Mouse (Mus musculus): ENCODE measurements around the gene Cish. TPM values are rescaled to one million over a fixed set of nuclear protein-coding genes. Genes with fewer than 3 reads are reported as not detected.
"Not testable (repeated sequence)": the region's sequence is repeated elsewhere in the genome, so short reads cannot be mapped to it uniquely, and the experiment has no call there.

Cish gene
- polyA plus RNA-seq, 1 experiment from 2014 or later, result 16.5 TPM

- no peak overlapping the region for H3K4me3 ChIP-seq (replicated peaks; ENCODE audit: low read length)
- ATAC-seq (ENCODE audit: insufficient read depth, low FRiP score), result no peak
- H3K4me2 ChIP-seq (ENCODE audit: low read depth, low read length), result no peak overlapping the region
- no peaks in the 10 kb centered on the region for H3K9me3 ChIP-seq (replicated peaks; ENCODE audit: control insufficient read depth, low read length)
- H3K27ac ChIP-seq (ENCODE audit: low read length), result no peak overlapping the region
- no peaks in the 10 kb centered on the region for H3K27me3 ChIP-seq (ENCODE audit: control insufficient read depth, insufficient read depth, low read length)
- H3K4me1 ChIP-seq (ENCODE audit: control insufficient read depth, insufficient read depth, low read length), result peaks cover 41% of the 10 kb centered on the region
- no peak overlapping the region for H3K9ac ChIP-seq (ENCODE audit: low read length)
- H3K36me3 ChIP-seq (ENCODE audit: control insufficient read depth, insufficient read depth, low read length), result peaks cover 10% of the 10 kb centered on the region; the same call in 1 of the 2 replicates
- 75% methylated on average over 3 of the region's 3 CpGs for WGBS
Observed at GRCm38 (mm10) chr9:107304383-107304782, 8.6 kb downstream of the Cish start.

GRCm38 (mm10) chr9:107305012-107305411 is 9.2 kb downstream of the Cish start:
- H3K4me1 ChIP-seq (ENCODE audit: control insufficient read depth, insufficient read depth, low read length), result peaks cover 36% of the 10 kb centered on the region
- no peak overlapping the region for H3K4me2 ChIP-seq (ENCODE audit: low read depth, low read length)
- H3K27ac ChIP-seq (ENCODE audit: low read length), result peak overlapping the region; percentile 93
- H3K27me3 ChIP-seq (ENCODE audit: control insufficient read depth, insufficient read depth, low read length), result no peaks in the 10 kb centered on the region
- peaks cover 10% of the 10 kb centered on the region; the same call in 1 of the 2 replicates for H3K36me3 ChIP-seq (ENCODE audit: control insufficient read depth, insufficient read depth, low read length)
- no peak overlapping the region for H3K4me3 ChIP-seq (replicated peaks; ENCODE audit: low read length)
- WGBS, result 79% methylated on average over 4 of the region's 4 CpGs
- no peaks in the 10 kb centered on the region for H3K9me3 ChIP-seq (replicated peaks; ENCODE audit: control insufficient read depth, low read length)
- no peak for ATAC-seq (ENCODE audit: insufficient read depth, low FRiP score)
- H3K9ac ChIP-seq (ENCODE audit: low read length), result peak overlapping the region; percentile 55; the same call in 1 of the 2 replicates

GRCm38 (mm10) chr9:107305601-107306542 is 10.0 kb downstream of the Cish start:
- Histone ChIP-seq H3K4me2 (ENCODE audit: low read depth, low read length) (peak overlapping the region; percentile 29; the same call in 1 of the 2 replicates), H3K4me3 (replicated peaks; ENCODE audit: low read length) (no peak overlapping the region), H3K4me1 (ENCODE audit: control insufficient read depth, insufficient read depth, low read length) (peaks cover 35% of the 10 kb centered on the region), H3K27me3 (ENCODE audit: control insufficient read depth, insufficient read depth, low read length) (no peaks in the 10 kb centered on the region), H3K27ac (ENCODE audit: low read length) (peak overlapping the region; percentile 93), H3K36me3 (ENCODE audit: control insufficient read depth, insufficient read depth, low read length) (peaks cover 8% of the 10 kb centered on the region; the same call in 1 of the 2 replicates), H3K9ac (ENCODE audit: low read length) (peak overlapping the region; percentile 55), H3K9me3 (replicated peaks; ENCODE audit: control insufficient read depth, low read length) (no peaks in the 10 kb centered on the region)
- WGBS, result 48% methylated on average over 13 of the region's 13 CpGs
- ATAC-seq (ENCODE audit: insufficient read depth, low FRiP score), result peak; percentile 73

GRCm38 (mm10) chr9:107306673-107307072 is 10.8 kb downstream of the Cish start:
- 84% methylated on average over 1 of the region's 1 CpGs for WGBS
- not testable (repeated sequence) for H3K27me3 ChIP-seq (ENCODE audit: control insufficient read depth, insufficient read depth, low read length); H3K9ac ChIP-seq (ENCODE audit: low read length); H3K4me2 ChIP-seq (ENCODE audit: low read depth, low read length); ATAC-seq (ENCODE audit: insufficient read depth, low FRiP score); H3K9me3 ChIP-seq (replicated peaks; ENCODE audit: control insufficient read depth, low read length); H3K4me3 ChIP-seq (replicated peaks; ENCODE audit: low read length); H3K36me3 ChIP-seq (ENCODE audit: control insufficient read depth, insufficient read depth, low read length)
- peak overlapping the region; percentile 93; the same call in 1 of the 2 replicates for H3K27ac ChIP-seq (ENCODE audit: low read length)
- peaks cover 35% of the 10 kb centered on the region for H3K4me1 ChIP-seq (ENCODE audit: control insufficient read depth, insufficient read depth, low read length)

GRCm38 (mm10) chr9:107307099-107307872 is 11.5 kb downstream of the Cish start:
- Histone ChIP-seq H3K9ac (ENCODE audit: low read length) (peak overlapping the region; percentile 24), H3K36me3 (ENCODE audit: control insufficient read depth, insufficient read depth, low read length) (no peaks in the 10 kb centered on the region), H3K27ac (ENCODE audit: low read length) (peak overlapping the region; percentile 83), H3K4me3 (replicated peaks; ENCODE audit: low read length) (no peak overlapping the region), H3K4me1 (ENCODE audit: control insufficient read depth, insufficient read depth, low read length) (peaks cover 35% of the 10 kb centered on the region), H3K9me3 (replicated peaks; ENCODE audit: control insufficient read depth, low read length) (no peaks in the 10 kb centered on the region), H3K27me3 (ENCODE audit: control insufficient read depth, insufficient read depth, low read length) (no peaks in the 10 kb centered on the region), H3K4me2 (ENCODE audit: low read depth, low read length) (0 out of 2 replicates have a peak overlapping the region, but pooled peaks have one; percentile 7)
- 64% methylated on average over 11 of the region's 11 CpGs for WGBS
- peak; percentile 2; the same call in 1 of the 2 replicates for ATAC-seq (ENCODE audit: insufficient read depth, low FRiP score)

GRCm38 (mm10) chr9:107307886-107308285 is 12.1 kb downstream of the Cish start:
- ATAC-seq (ENCODE audit: insufficient read depth, low FRiP score), result peak; percentile 80; the same call in 1 of the 2 replicates
- Histone ChIP-seq H3K4me1 (ENCODE audit: control insufficient read depth, insufficient read depth, low read length) (peaks cover 37% of the 10 kb centered on the region), H3K9me3 (replicated peaks; ENCODE audit: control insufficient read depth, low read length) (no peaks in the 10 kb centered on the region), H3K9ac (ENCODE audit: low read length) (peak overlapping the region; percentile 24), H3K27ac (ENCODE audit: low read length) (peak overlapping the region; percentile 83), H3K4me3 (replicated peaks; ENCODE audit: low read length) (no peak overlapping the region), H3K4me2 (ENCODE audit: low read depth, low read length) (0 out of 2 replicates have a peak overlapping the region, but pooled peaks have one; percentile 7), H3K36me3 (ENCODE audit: control insufficient read depth, insufficient read depth, low read length) (no peaks in the 10 kb centered on the region), H3K27me3 (ENCODE audit: control insufficient read depth, insufficient read depth, low read length) (no peaks in the 10 kb centered on the region)
- 34% methylated on average over 12 of the region's 12 CpGs for WGBS

GRCm38 (mm10) chr9:107308346-107309000 is 12.6 kb downstream of the Cish start:
- ATAC-seq (ENCODE audit: insufficient read depth, low FRiP score), result no peak
- Histone ChIP-seq H3K4me1 (ENCODE audit: control insufficient read depth, insufficient read depth, low read length) (peaks cover 42% of the 10 kb centered on the region), H3K36me3 (ENCODE audit: control insufficient read depth, insufficient read depth, low read length) (no peaks in the 10 kb centered on the region), H3K4me2 (ENCODE audit: low read depth, low read length) (no peak overlapping the region), H3K27me3 (ENCODE audit: control insufficient read depth, insufficient read depth, low read length) (no peaks in the 10 kb centered on the region), H3K27ac (ENCODE audit: low read length) (peak overlapping the region; percentile 83), H3K9ac (ENCODE audit: low read length) (peak overlapping the region; percentile 24), H3K9me3 (replicated peaks; ENCODE audit: control insufficient read depth, low read length) (no peaks in the 10 kb centered on the region), H3K4me3 (replicated peaks; ENCODE audit: low read length) (no peak overlapping the region)
- WGBS, result 80% methylated on average over 9 of the region's 9 CpGs

- no peaks in the 10 kb centered on the region for H3K27me3 ChIP-seq (ENCODE audit: control insufficient read depth, insufficient read depth, low read length)
- H3K4me3 ChIP-seq (replicated peaks; ENCODE audit: low read length), result no peak overlapping the region
- H3K9me3 ChIP-seq (replicated peaks; ENCODE audit: control insufficient read depth, low read length), result no peaks in the 10 kb centered on the region
- no peak overlapping the region for H3K4me2 ChIP-seq (ENCODE audit: low read depth, low read length)
- H3K36me3 ChIP-seq (ENCODE audit: control insufficient read depth, insufficient read depth, low read length), result no peaks in the 10 kb centered on the region
- H3K4me1 ChIP-seq (ENCODE audit: control insufficient read depth, insufficient read depth, low read length), result peaks cover 44% of the 10 kb centered on the region
- ATAC-seq (ENCODE audit: insufficient read depth, low FRiP score), result no peak
- no peak overlapping the region for H3K9ac ChIP-seq (ENCODE audit: low read length)
- WGBS, result 60% methylated on average over 9 of the region's 9 CpGs
- no peak overlapping the region for H3K27ac ChIP-seq (ENCODE audit: low read length)
Observed at GRCm38 (mm10) chr9:107309171-107309570, 13.3 kb downstream of the Cish start.
